Mouse (Mus musculus) ES-Bruce4 (cell line): ENCODE data around the gene Mmp14.

Experiments used
- CTCF ChIP-seq: IDR thresholded peaks from one replicate; pipeline ENCODE4 v1.8.1; 2011; ENCODE audit warnings: low read depth, low read length
- EP300 ChIP-seq: IDR thresholded peaks from 2 replicates; pipeline ENCODE4 v1.6.1; 2011; ENCODE audit warnings: low read depth, low read length; ENCODE audit not compliant: insufficient read depth
- POLR2A ChIP-seq: IDR thresholded peaks from one replicate; pipeline ENCODE4 v1.8.1; 2011; ENCODE audit warnings: low read length; ENCODE audit not compliant: insufficient read depth

- TF ChIP-seq CTCF, result no peak
- TF ChIP-seq POLR2A, result no peak
- TF ChIP-seq EP300, result no peak
These were observed 30.7 kb downstream of the Mmp14 start for GRCm38 (mm10) chr14:54462146-54462545.
